Mouse (Mus musculus) heart, embryonic 11.5 days (tissue): ENCODE results near the gene Olfr411. TPM values are rescaled to one million over a fixed set of nuclear protein-coding genes. Genes with fewer than 3 reads are reported as not detected.

Source experiments
- ATAC-seq: fragments of 200-750 bp; cut with Nextera tagmentation; replicated peaks from 2 replicates; pipeline ENCODE4 v1.8.0; 2017; ENCODE audit warnings: moderate library complexity; ENCODE audit not compliant: insufficient number of reproducible peaks, low FRiP score, low TSS enrichment
- H3K27ac ChIP-seq: fragments of 300-500 bp; sonication (generic); 2 replicates; pipeline ENCODE4 v1.5.1; 2014; ENCODE audit warnings: mild to moderate bottlenecking, low read depth, low read length
- H3K27me3 ChIP-seq: fragments of 300-500 bp; sonication (generic); 2 replicates; pipeline ENCODE4 v1.6.1; 2014; ENCODE audit warnings: mild to moderate bottlenecking, low read length, mixed read lengths; ENCODE audit not compliant: control insufficient read depth, insufficient read depth
- H3K36me3 ChIP-seq: fragments of 300-500 bp; sonication (generic); 2 replicates; pipeline ENCODE4 v1.6.1; 2014; ENCODE audit warnings: mild to moderate bottlenecking, low read length, moderate library complexity, mixed read lengths; ENCODE audit not compliant: control insufficient read depth, insufficient read depth
- H3K4me1 ChIP-seq: fragments of 300-500 bp; sonication (generic); 2 replicates; pipeline ENCODE4 v1.6.1; 2014; ENCODE audit warnings: low read length; ENCODE audit not compliant: control insufficient read depth, insufficient read depth
- H3K4me2 ChIP-seq: fragments of 300-500 bp; sonication (generic); 2 replicates; pipeline ENCODE4 v1.6.1; 2014; ENCODE audit warnings: mild to moderate bottlenecking, moderate library complexity
- H3K4me3 ChIP-seq: fragments of 300-500 bp; sonication (generic); 2 replicates; pipeline ENCODE4 v1.5.1; 2014; ENCODE audit warnings: low read depth, low read length
- H3K9ac ChIP-seq: fragments of 300-500 bp; sonication (generic); 2 replicates; pipeline ENCODE4 v1.6.1; 2014; ENCODE audit warnings: mild to moderate bottlenecking, low read depth, low read length, moderate library complexity
- H3K9me3 ChIP-seq: fragments of 300-500 bp; sonication (generic); replicated peaks from 2 replicates; pipeline ENCODE4 v1.6.1; 2016; ENCODE audit warnings: low read length; ENCODE audit not compliant: control insufficient read depth
- WGBS: fragments of 180-500 bp; shearing (Covaris S2); extraction: QIAGEN DNeasy Blood & Tissue Kit; methylation state at CpG from one replicate; pipeline ENCODE4 v1.1.7; 2014; ENCODE audit not compliant: insufficient replicate concordance; 5-methylcytosine and 5-hydroxymethylcytosine counted together
- polyA plus RNA-seq: library from polyadenylated mRNA; unstranded; fragments of >200 nt; fragmentation: Nextera tagmentation; extraction: Ambion mirVana; gene quantifications from 2 replicates; pipeline ENCODE4 v1.2.1, GENCODE M21; 2014

Olfr411 gene
- not detected in 2 replicates for polyA plus RNA-seq

GRCm38 (mm10) chr11:74352550-74352949 is at the start of gene Olfr411:
TSS of gene Olfr411 (minus strand) at chr11:74352650.
- H3K9ac ChIP-seq, result no peak within 1 kb of the TSS
- WGBS, result 72% methylated on average over 3 of the region's 3 CpGs
- H3K27ac ChIP-seq, result no peak within 1 kb of the TSS
- H3K36me3 ChIP-seq, result no peaks in the 10 kb centered on the region
- H3K9me3 ChIP-seq, result no peaks in the 10 kb centered on the region
- H3K27me3 ChIP-seq, result no peaks in the 10 kb centered on the region
- H3K4me1 ChIP-seq, result no peaks in the 10 kb centered on the region
- no peak within 1 kb of the TSS for H3K4me2 ChIP-seq
- no peak within 1 kb of the TSS for H3K4me3 ChIP-seq
- no peak for ATAC-seq

- Histone ChIP-seq H3K36me3 (no peaks in the 10 kb centered on the region), H3K4me3 (no peak overlapping the region), H3K4me2 (no peak overlapping the region), H3K27ac (no peak overlapping the region), H3K9me3 (no peaks in the 10 kb centered on the region), H3K4me1 (no peaks in the 10 kb centered on the region), H3K27me3 (no peaks in the 10 kb centered on the region), H3K9ac (no peak overlapping the region)
- 0 out of 2 replicates have a peak, but pooled peaks have one; percentile 44 for ATAC-seq
- 40% methylated on average over 2 of the region's 2 CpGs for WGBS
Observed at GRCm38 (mm10) chr11:74402126-74402525, 49.7 kb upstream of the Olfr411 start.

- no peak overlapping the region for H3K27ac ChIP-seq
- 71% methylated on average over 18 of the region's 18 CpGs for WGBS
- H3K4me2 ChIP-seq, result no peak overlapping the region
- H3K4me1 ChIP-seq, result peaks cover 10% of the 10 kb centered on the region; the same call in 1 of the 2 replicates
- no peak for ATAC-seq
- H3K9ac ChIP-seq, result no peak overlapping the region
- H3K9me3 ChIP-seq, result no peaks in the 10 kb centered on the region
- no peaks in the 10 kb centered on the region for H3K36me3 ChIP-seq
- no peaks in the 10 kb centered on the region for H3K27me3 ChIP-seq
- no peak overlapping the region for H3K4me3 ChIP-seq
Observed at GRCm38 (mm10) chr11:74395583-74395982, 43.1 kb upstream of the Olfr411 start.

GRCm38 (mm10) chr11:74393489-74393888 is 41.0 kb upstream of the Olfr411 start:
- WGBS, result 69% methylated on average over 5 of the region's 5 CpGs
- Histone ChIP-seq H3K4me1 (peaks cover 10% of the 10 kb centered on the region; the same call in 1 of the 2 replicates), H3K4me2 (no peak overlapping the region), H3K27ac (no peak overlapping the region), H3K27me3 (no peaks in the 10 kb centered on the region), H3K4me3 (no peak overlapping the region), H3K36me3 (no peaks in the 10 kb centered on the region), H3K9ac (no peak overlapping the region), H3K9me3 (no peaks in the 10 kb centered on the region)
- 0 out of 2 replicates have a peak, but pooled peaks have one; percentile 33 for ATAC-seq

- WGBS, result 74% methylated on average over 6 of the region's 6 CpGs
Observed at GRCm38 (mm10) chr11:74392903-74393302, 40.5 kb upstream of the Olfr411 start.

GRCm38 (mm10) chr11:74391899-74392298 is 39.4 kb upstream of the Olfr411 start:
- no peaks in the 10 kb centered on the region for H3K36me3 ChIP-seq
- no peak overlapping the region for H3K4me2 ChIP-seq
- H3K9ac ChIP-seq, result no peak overlapping the region
- no peak overlapping the region for H3K27ac ChIP-seq
- no peak overlapping the region for H3K4me3 ChIP-seq
- no peak for ATAC-seq
- no peaks in the 10 kb centered on the region for H3K9me3 ChIP-seq
- H3K4me1 ChIP-seq, result peaks cover 10% of the 10 kb centered on the region; the same call in 1 of the 2 replicates
- no peaks in the 10 kb centered on the region for H3K27me3 ChIP-seq
- 83% methylated on average over 11 of the region's 11 CpGs for WGBS

More at GRCm38 (mm10) chr11:74392903-74393302, 40.5 kb upstream of the Olfr411 start:
- no peaks in the 10 kb centered on the region for H3K27me3 ChIP-seq
- no peak overlapping the region for H3K27ac ChIP-seq
- H3K4me2 ChIP-seq, result no peak overlapping the region
- H3K4me3 ChIP-seq, result no peak overlapping the region
- H3K9me3 ChIP-seq, result no peaks in the 10 kb centered on the region
- H3K9ac ChIP-seq, result no peak overlapping the region
- H3K36me3 ChIP-seq, result no peaks in the 10 kb centered on the region
- no peak for ATAC-seq
- H3K4me1 ChIP-seq, result peaks cover 10% of the 10 kb centered on the region; the same call in 1 of the 2 replicates

- no peak overlapping the region for H3K27ac ChIP-seq
- ATAC-seq, result no peak
- H3K9ac ChIP-seq, result no peak overlapping the region
- H3K4me2 ChIP-seq, result no peak overlapping the region
- no peak overlapping the region for H3K4me3 ChIP-seq
- no peaks in the 10 kb centered on the region for H3K27me3 ChIP-seq
- H3K9me3 ChIP-seq, result no peaks in the 10 kb centered on the region
- no peaks in the 10 kb centered on the region for H3K36me3 ChIP-seq
- WGBS, result 72% methylated on average over 5 of the region's 5 CpGs
- H3K4me1 ChIP-seq, result no peaks in the 10 kb centered on the region
Observed at GRCm38 (mm10) chr11:74387203-74387602, 34.8 kb upstream of the Olfr411 start.

- Histone ChIP-seq H3K4me3 (no peak overlapping the region), H3K4me2 (no peak overlapping the region), H3K27ac (no peak overlapping the region), H3K9ac (no peak overlapping the region), H3K27me3 (no peaks in the 10 kb centered on the region), H3K4me1 (no peaks in the 10 kb centered on the region), H3K9me3 (no peaks in the 10 kb centered on the region), H3K36me3 (no peaks in the 10 kb centered on the region)
- 81% methylated on average over 9 of the region's 9 CpGs for WGBS
- ATAC-seq, result no peak
Observed at GRCm38 (mm10) chr11:74385674-74386073, 33.2 kb upstream of the Olfr411 start.

GRCm38 (mm10) chr11:74379166-74379873 is 26.9 kb upstream of the Olfr411 start:
- no peak overlapping the region for H3K9ac ChIP-seq
- no peak overlapping the region for H3K27ac ChIP-seq
- ATAC-seq, result no peak
- no peak overlapping the region for H3K4me2 ChIP-seq
- H3K36me3 ChIP-seq, result no peaks in the 10 kb centered on the region
- no peaks in the 10 kb centered on the region for H3K27me3 ChIP-seq
- no peak overlapping the region for H3K4me3 ChIP-seq
- H3K4me1 ChIP-seq, result no peaks in the 10 kb centered on the region
- WGBS, result 54% methylated on average over 4 of the region's 4 CpGs
- no peaks in the 10 kb centered on the region for H3K9me3 ChIP-seq
